Mouse (Mus musculus) megakaryocyte, embryonic 14.5 days (primary cell): ENCODE results near the gene Bcl2l10.

Experiments used
- FLI1 ChIP-seq: IDR thresholded peaks from 2 replicates; pipeline ENCODE4 v1.6.1; 2012; ENCODE audit warnings: low read length, inconsistent platforms, mixed read lengths
- GATA1 ChIP-seq: IDR thresholded peaks from 3 replicates; pipeline ENCODE4 v1.6.1; 2012; ENCODE audit warnings: mixed read lengths, low read length, inconsistent platforms, borderline replicate concordance

GRCm38 (mm10) chr9:75303033-75303432, 44.5 kb upstream of the Bcl2l10 start:
- TF ChIP-seq GATA1 (no peak), FLI1 (no peak)
